Mouse (Mus musculus) Patski (cell line): ENCODE data around the gene Rnaseh2a. TPM values are rescaled to one million over a fixed set of nuclear protein-coding genes. Genes with fewer than 3 reads are reported as not detected.

Experiments
- ATAC-seq: fragments of 100-300 bp; one replicate; pipeline ENCODE4 v1.8.0; 2021
- CTCF ChIA-PET: fragments of 350-600 bp; sonication (Branson Sonifier 250); formaldehyde crosslinking; loops from one replicate; lab custom pipeline; 2022; ENCODE audit warnings: inconsistent platforms; lab: Charles Lee
- POLR2A ChIA-PET: fragments of 350-600 bp; sonication (Branson Sonifier 250); formaldehyde crosslinking; loops from one replicate; lab custom pipeline; 2022; ENCODE audit warnings: antibody characterized with exemption, inconsistent platforms; lab: Charles Lee
- DNase-seq: peaks from one replicate; pipeline ENCODE4 v3.0.0-alpha.2; 2011; ENCODE audit warnings: low read depth, low spot score
- H3K27me3 ChIP-seq: fragments of 371-371 bp; one replicate; pipeline ENCODE4 v1.5.1; 2021
- CTCF ChIP-seq: fragments of 100-300 bp; IDR thresholded peaks from one replicate; pipeline ENCODE4 v1.5.1; 2021
- in situ Hi-C: fragments of 300-500 bp; cut with MboI; formaldehyde crosslinking; loops from 3 replicates; pipeline ENCODE4 v1.11.1; 2018; ENCODE audit warnings: low pct_unique_long_range_greater_than_20kb, mixed read lengths
- polyA plus RNA-seq: library from polyadenylated mRNA; unstranded; gene quantifications from one replicate; pipeline ENCODE4 v1.2.3, GENCODE M21; 2021

The Rnaseh2a gene
- polyA plus RNA-seq, result 91.5 TPM

- peak; percentile 10 for ATAC-seq
- POLR2A ChIA-PET, result interaction anchor here (1.0 to 2.7 kb wide), 8 partner anchors 8 to 44 kb away, joined by 3 to 15 read pairs (median 6); partner anchors contain the start of gene Hook2
- CTCF ChIA-PET, result interaction anchor here (1.0 to 13.4 kb wide), 2 partner anchors 21 to 41 kb away, joined by 3 to 351 read pairs; partner anchors contain the start of gene Hook2
These were observed at the start of gene Rnaseh2a, which contains the start of the genes Gm49661 and Prdx2 for GRCm38 (mm10) chr8:84969241-84970134. Rnaseh2a (minus strand) TSS chr8:84969767. Gm49661 (minus strand) TSS chr8:84969433. Prdx2 (plus strand) TSS chr8:84969587.

DNA sequence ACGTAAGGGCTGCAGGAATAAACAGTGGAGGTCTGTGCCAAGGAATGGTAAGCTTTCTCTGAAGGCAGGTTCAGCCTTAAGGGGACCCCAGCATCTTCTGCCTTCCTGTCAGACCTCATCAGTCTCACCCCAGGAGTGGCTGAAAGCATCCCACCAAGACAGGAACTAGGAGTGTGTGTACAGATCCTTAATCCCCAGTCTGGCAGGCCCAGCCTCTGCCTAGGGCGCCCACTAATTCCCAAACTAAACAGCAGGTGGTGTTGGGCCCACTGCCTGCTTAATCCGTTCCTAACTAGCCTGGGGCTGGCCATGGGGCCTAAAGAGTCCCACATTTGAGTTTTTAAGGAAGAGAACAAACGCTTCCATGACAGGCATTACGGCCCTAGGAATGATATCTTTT lies 47.6 kb upstream of the Rnaseh2a start:
- peaks cover 4% of the 10 kb centered on the region for H3K27me3 ChIP-seq
- ChIA-PET POLR2A (interaction anchor here (1.2 to 1.6 kb wide), 2 partner anchors 9 to 42 kb away, joined by 5 to 9 read pairs; partner anchors contain the start of gene Trir), CTCF (interaction anchor here (1.5 kb wide), 1 partner anchor 20 kb away, joined by 6 read pairs; no protein-coding TSS in a partner anchor)
- TF ChIP-seq CTCF, result no peak
- DNase-seq (no peak), ATAC-seq (no peak)
- in situ Hi-C loops, result no loop called here

More at GRCm38 (mm10) chr8:84969241-84970134, at the start of gene Rnaseh2a, which contains the start of the genes Gm49661 and Prdx2:
- in situ Hi-C loops, result no loop called here
- H3K27me3 ChIP-seq, result no peaks in the 10 kb centered on the region
- no peak for TF ChIP-seq CTCF
- DNase-seq, result no peak

- H3K27me3 ChIP-seq, result peaks cover 4% of the 10 kb centered on the region
- in situ Hi-C loops, result no loop called here
- ChIA-PET POLR2A (interaction anchor here (1.2 to 1.6 kb wide), 2 partner anchors 9 to 42 kb away, joined by 5 to 9 read pairs; partner anchors contain the start of gene Trir), CTCF (interaction anchor here (1.5 kb wide), 1 partner anchor 19 kb away, joined by 6 read pairs; no protein-coding TSS in a partner anchor)
- DNase-seq (no peak), ATAC-seq (no peak)
- no peak for TF ChIP-seq CTCF
These were observed 47.2 kb upstream of the Rnaseh2a start for GRCm38 (mm10) chr8:85016724-85017123.

GRCm38 (mm10) chr8:85014431-85014830 lies 44.9 kb upstream of the Rnaseh2a start, which contains the start of gene Best2:
Best2 (minus strand) TSS chr8:85014531.
- no peak for ATAC-seq
- in situ Hi-C loops, result no loop called here
- ChIA-PET CTCF (no interaction called here), POLR2A (no interaction called here)
- DNase-seq, result no peak
- no peak for TF ChIP-seq CTCF
- peaks cover 4% of the 10 kb centered on the region for H3K27me3 ChIP-seq

DNA sequence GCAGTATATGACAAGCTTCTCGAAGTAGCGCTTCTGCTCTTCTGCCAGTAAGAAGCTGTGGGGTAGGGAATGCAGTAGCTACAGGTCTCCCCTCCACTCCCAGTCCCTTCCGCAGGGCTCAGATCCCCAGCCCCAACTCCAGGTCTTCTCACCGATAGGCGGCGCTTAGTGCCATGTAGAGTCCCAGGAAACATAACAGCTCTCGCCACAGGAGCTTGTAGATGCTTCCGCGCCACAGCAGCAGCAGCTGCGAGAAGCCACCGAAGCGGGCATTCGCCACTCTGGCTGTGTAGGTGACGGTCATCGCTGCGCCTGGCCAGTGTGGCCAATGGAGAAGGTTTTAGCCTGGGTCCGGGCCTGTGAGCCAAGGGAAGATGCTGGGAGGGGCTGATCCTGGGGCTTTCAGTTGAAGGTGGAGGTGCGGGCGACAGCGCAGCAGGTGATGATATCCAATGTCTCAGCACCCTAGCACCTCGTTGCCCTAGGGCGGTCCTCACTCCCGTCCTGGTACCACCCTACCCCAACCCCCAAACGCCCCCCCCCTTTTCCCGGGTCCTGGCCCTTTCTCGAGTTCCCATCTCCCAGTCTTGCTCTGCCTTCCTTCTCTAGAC lies 43.8 kb upstream of the Rnaseh2a start:
- TF ChIP-seq CTCF, result peak; percentile 84
- in situ Hi-C loops, result no loop called here
- ATAC-seq (peak; percentile 58), DNase-seq (no peak)
- ChIA-PET CTCF (interaction anchor here (0.8 to 1.5 kb wide), 5 partner anchors 10 to 63 kb away, joined by 4 to 8 read pairs (median 4); partner anchors contain the start of gene Trir), POLR2A (interaction anchor here (1.2 kb wide), 1 partner anchor 44 kb away, joined by 3 read pairs; the partner anchor contains the start of genes Gm49661, Prdx2 and Rnaseh2a)
- peaks cover 4% of the 10 kb centered on the region for H3K27me3 ChIP-seq

DNA sequence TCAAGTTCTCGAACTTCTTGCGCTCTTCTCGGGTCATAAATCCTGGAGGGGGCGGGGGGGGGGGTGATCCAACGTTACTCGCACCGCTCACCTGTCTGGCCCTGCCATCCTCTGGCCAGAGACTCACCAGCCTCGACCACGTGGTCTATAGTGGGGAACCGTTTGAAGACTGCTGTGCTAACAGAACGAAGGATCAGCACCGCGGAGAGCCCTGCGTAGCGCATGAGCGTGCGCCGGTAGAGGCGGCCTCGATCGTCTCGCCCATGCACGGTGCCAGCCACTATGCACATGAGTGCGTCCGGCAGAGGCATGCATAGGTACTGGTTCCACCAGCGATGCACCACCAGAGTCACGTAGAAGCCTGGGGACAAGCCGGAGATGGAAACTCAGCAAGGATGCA lies 41.7 kb upstream of the Rnaseh2a start:
- ChIA-PET POLR2A (no interaction called here), CTCF (no interaction called here)
- no peak for TF ChIP-seq CTCF
- peaks cover 8% of the 10 kb centered on the region for H3K27me3 ChIP-seq
- in situ Hi-C loops, result no loop called here
- DNase-seq (no peak), ATAC-seq (no peak)

DNA sequence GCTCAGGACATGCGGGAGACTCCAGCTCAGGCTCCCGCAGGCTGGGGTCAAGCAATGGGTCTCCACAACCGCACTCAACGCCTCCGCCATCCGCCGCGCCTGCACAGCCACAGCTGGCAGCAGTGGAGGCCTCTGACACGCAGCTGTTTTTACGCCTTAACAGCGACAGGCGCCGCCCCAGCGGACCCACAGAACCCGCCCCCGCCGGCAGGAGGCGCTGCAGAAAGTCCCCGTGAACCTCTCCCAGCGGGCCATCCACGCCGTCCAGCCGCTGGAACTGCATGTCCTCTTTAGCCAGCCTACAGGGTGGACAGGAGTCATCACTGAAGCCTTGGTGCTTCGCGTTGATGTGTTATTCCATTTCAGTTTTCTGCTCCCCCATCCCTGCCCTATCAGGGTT lies 38.1 kb upstream of the Rnaseh2a start:
- TF ChIP-seq CTCF, result no peak
- POLR2A ChIA-PET, result interaction anchor here (1.1 kb wide), 1 partner anchor 31 kb away, joined by 3 read pairs; no protein-coding TSS in a partner anchor
- DNase-seq (no peak), ATAC-seq (no peak)
- peaks cover 4% of the 10 kb centered on the region for H3K27me3 ChIP-seq
- in situ Hi-C loops, result loop anchor here (5.0 kb wide), 1 partner anchor 75 kb away; no protein-coding TSS in a partner anchor
- CTCF ChIA-PET, result no interaction called here

DNA sequence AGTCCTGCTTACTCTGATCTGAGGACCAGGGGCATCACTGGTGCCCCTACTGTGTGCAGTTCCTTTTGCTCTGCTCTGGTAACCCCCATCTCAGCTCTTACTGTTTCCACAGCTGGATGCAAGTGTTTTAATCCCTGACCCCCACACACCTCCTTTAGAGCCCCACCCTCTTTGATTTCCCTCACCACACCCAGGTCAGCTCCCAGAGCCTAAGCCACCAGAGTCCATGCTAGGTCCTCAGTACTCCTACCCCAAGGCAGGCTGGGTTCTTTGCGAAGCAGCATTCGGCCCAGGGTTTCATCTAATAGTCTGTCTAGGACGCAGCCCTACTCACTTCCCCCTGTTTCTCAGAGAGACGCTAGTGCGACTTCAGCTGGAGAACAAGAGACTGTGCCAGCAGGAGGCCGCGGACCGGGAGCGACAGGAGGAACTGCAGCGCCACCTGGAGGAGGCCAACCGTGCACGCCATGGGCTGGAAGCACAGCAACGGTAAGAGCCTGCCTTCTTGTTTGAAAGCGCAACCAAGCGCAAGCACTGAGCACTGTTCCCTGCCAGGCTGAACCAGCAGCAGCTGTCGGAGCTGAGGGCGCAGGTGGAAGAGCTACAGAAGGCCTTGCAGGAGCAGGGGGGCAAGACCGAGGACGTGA lies 28.2 kb upstream of the Rnaseh2a start:
- H3K27me3 ChIP-seq, result no peaks in the 10 kb centered on the region
- CTCF ChIA-PET, result interaction anchor here (0.6 to 3.9 kb wide), 13 partner anchors 8 to 150 kb away, joined by 3 to 44 read pairs (median 3); partner anchors contain the start of gene Hook2
- ATAC-seq (peak; percentile 27), DNase-seq (no peak)
- in situ Hi-C loops, result no loop called here
- POLR2A ChIA-PET, result interaction anchor here (1.5 to 1.8 kb wide), 2 partner anchors 22 to 24 kb away, joined by 3 to 7 read pairs; no protein-coding TSS in a partner anchor
- no peak for TF ChIP-seq CTCF

DNA sequence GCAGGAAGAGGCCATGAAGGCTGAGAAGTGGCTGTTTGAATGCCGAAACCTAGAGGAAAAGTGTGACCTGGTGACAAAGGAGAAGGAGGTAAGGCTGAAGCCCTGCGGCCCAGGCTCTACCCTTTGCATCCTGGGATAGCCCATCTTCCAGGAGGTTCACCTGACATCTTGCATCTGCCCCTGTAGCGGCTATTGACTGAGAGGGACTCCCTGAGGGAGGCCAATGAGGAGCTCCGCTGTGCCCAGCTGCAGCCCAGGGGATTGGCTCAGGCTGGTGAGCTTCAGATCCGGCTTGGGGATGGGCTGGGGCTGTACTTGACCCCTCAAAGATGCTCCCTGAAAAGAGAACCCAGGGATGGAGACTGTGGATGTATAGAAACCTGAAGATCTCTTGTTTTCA lies 27.4 kb upstream of the Rnaseh2a start:
- in situ Hi-C loops, result no loop called here
- no peaks in the 10 kb centered on the region for H3K27me3 ChIP-seq
- ChIA-PET POLR2A (interaction anchor here (1.5 to 1.8 kb wide), 2 partner anchors 21 to 23 kb away, joined by 3 to 7 read pairs; no protein-coding TSS in a partner anchor), CTCF (interaction anchor here (0.8 to 3.9 kb wide), 7 partner anchors 16 to 149 kb away, joined by 3 to 44 read pairs (median 4); no protein-coding TSS in a partner anchor)
- DNase-seq, result no peak
- no peak for TF ChIP-seq CTCF
- ATAC-seq, result no peak
